Mouse (Mus musculus) heart, embryonic 16.5 days (tissue): ENCODE results near the gene Ccsap. TPM values are rescaled to one million over a fixed set of nuclear protein-coding genes. Genes with fewer than 3 reads are reported as not detected.

Source experiments
- polyA plus RNA-seq: library from polyadenylated mRNA; unstranded; fragments of >200 nt; fragmentation: Nextera tagmentation; extraction: Ambion mirVana; gene quantifications from 2 replicates; pipeline ENCODE4 v1.2.1, GENCODE M21; 2015

The Ccsap gene
- polyA plus RNA-seq, 1 experiment from 2014 or later: 2.7 TPM

Other genes with a start within 250 kb of the Ccsap start
- gene Rhou, start 206.3 kb downstream of the Ccsap start, polyA plus RNA-seq: 4.2 and 5.3 TPM in 2 replicates
- gene Rab4a, start 54.2 kb downstream of the Ccsap start, polyA plus RNA-seq: 28.6 and 32.2 TPM in 2 replicates
- 195 and 247 TPM in 2 replicates for gene Acta1, start 34.5 kb upstream of the Ccsap start, polyA plus RNA-seq
- gene Nup133, start 89.1 kb upstream of the Ccsap start, polyA plus RNA-seq: 20.3 and 21.6 TPM in 2 replicates
- 17.1 and 19.0 TPM in 2 replicates for gene Abcb10, start 122.9 kb upstream of the Ccsap start, polyA plus RNA-seq
- gene Taf5l, start 161.2 kb upstream of the Ccsap start, polyA plus RNA-seq: 25.4 and 27.9 TPM in 2 replicates
- 3.0 and 3.3 TPM in 2 replicates for gene Urb2, start 161.3 kb upstream of the Ccsap start, polyA plus RNA-seq